Mouse (Mus musculus) liver, embryonic 12.5 days (tissue): ENCODE measurements around the gene Oas1c. TPM values are rescaled to one million over a fixed set of nuclear protein-coding genes. Genes with fewer than 3 reads are reported as not detected.
"Not testable (repeated sequence)": the region's sequence is repeated elsewhere in the genome, so short reads cannot be mapped to it uniquely, and the experiment has no call there.

Experiments used
- ATAC-seq: fragments of 200-750 bp; cut with Nextera tagmentation; 2 replicates; pipeline ENCODE4 v1.8.0; 2017; ENCODE audit warnings: moderate number of reproducible peaks, mild to moderate bottlenecking, moderate library complexity
- H3K27ac ChIP-seq: fragments of 300-500 bp; sonication (generic); 2 replicates; pipeline ENCODE4 v1.5.1; 2016; ENCODE audit warnings: mild to moderate bottlenecking
- H3K27me3 ChIP-seq: fragments of 300-500 bp; sonication (generic); replicated peaks from 2 replicates; pipeline ENCODE4 v1.6.1; 2016; ENCODE audit warnings: mild to moderate bottlenecking, moderate library complexity
- H3K36me3 ChIP-seq: fragments of 300-500 bp; sonication (generic); 2 replicates; pipeline ENCODE4 v1.6.1; 2016; ENCODE audit warnings: mild to moderate bottlenecking, moderate library complexity
- H3K4me1 ChIP-seq: fragments of 300-500 bp; sonication (generic); 2 replicates; pipeline ENCODE4 v1.6.1; 2016
- H3K4me2 ChIP-seq: fragments of 300-500 bp; sonication (generic); 2 replicates; pipeline ENCODE4 v1.6.1; 2016; ENCODE audit warnings: mild to moderate bottlenecking, moderate library complexity
- H3K4me3 ChIP-seq: fragments of 300-500 bp; sonication (generic); 2 replicates; pipeline ENCODE4 v1.5.1; 2016; ENCODE audit warnings: mild to moderate bottlenecking, moderate library complexity
- H3K9ac ChIP-seq: fragments of 300-500 bp; sonication (generic); 2 replicates; pipeline ENCODE4 v1.6.1; 2016; ENCODE audit warnings: mild to moderate bottlenecking, moderate library complexity
- H3K9me3 ChIP-seq: fragments of 300-500 bp; sonication (generic); replicated peaks from 2 replicates; pipeline ENCODE4 v1.6.1; 2016; ENCODE audit warnings: mild to moderate bottlenecking, moderate library complexity
- WGBS: fragments of 180-500 bp; shearing (Covaris S2); methylation state at CpG from one replicate; pipeline ENCODE4 v1.1.7; 2016; ENCODE audit not compliant: insufficient replicate concordance; 5-methylcytosine and 5-hydroxymethylcytosine counted together
- polyA plus RNA-seq: library from polyadenylated mRNA; unstranded; fragments of >200 nt; fragmentation: Nextera tagmentation; extraction: Ambion mirVana; gene quantifications from 2 replicates; pipeline ENCODE4 v1.2.1, GENCODE M21; 2016

Oas1c gene
- polyA plus RNA-seq, 1 experiment from 2014 or later: 0.20 TPM

- H3K9me3 ChIP-seq: no peaks in the 10 kb centered on the region
- H3K4me2 ChIP-seq: peak overlapping the region; percentile 70
- H3K27ac ChIP-seq: no peak overlapping the region
- ATAC-seq: no peak
- peak overlapping the region; percentile 53 for H3K9ac ChIP-seq
- H3K4me3 ChIP-seq: peak overlapping the region; percentile 58
- H3K27me3 ChIP-seq: no peaks in the 10 kb centered on the region
- H3K36me3 ChIP-seq: no peaks in the 10 kb centered on the region
- peaks cover 10% of the 10 kb centered on the region for H3K4me1 ChIP-seq
- 59% methylated on average over 6 of the region's 6 CpGs for WGBS
Measured at GRCm38 (mm10) chr5:120813023-120813422, 709 bp upstream of the Oas1c start.

- Histone ChIP-seq H3K27me3 (no peaks in the 10 kb centered on the region), H3K27ac (no peak overlapping the region), H3K4me2 (no peak overlapping the region), H3K9me3 (no peaks in the 10 kb centered on the region), H3K4me1 (peaks cover 10% of the 10 kb centered on the region), H3K9ac (no peak overlapping the region), H3K36me3 (no peaks in the 10 kb centered on the region), H3K4me3 (no peak overlapping the region)
- WGBS: 35% methylated on average over 6 of the region's 6 CpGs
- ATAC-seq: no peak
Measured at GRCm38 (mm10) chr5:120809171-120809570, 3.1 kb downstream of the Oas1c start.

GRCm38 (mm10) chr5:120806458-120806857 lies 5.9 kb downstream of the Oas1c start:
- no peaks in the 10 kb centered on the region for H3K27me3 ChIP-seq
- no peaks in the 10 kb centered on the region for H3K9me3 ChIP-seq
- H3K4me2 ChIP-seq: no peak overlapping the region
- H3K4me1 ChIP-seq: no peaks in the 10 kb centered on the region
- no peak overlapping the region for H3K4me3 ChIP-seq
- no peaks in the 10 kb centered on the region for H3K36me3 ChIP-seq
- H3K9ac ChIP-seq: no peak overlapping the region
- WGBS: 73% methylated on average over 1 of the region's 1 CpGs
- ATAC-seq: no peak
- H3K27ac ChIP-seq: no peak overlapping the region

- H3K4me1 ChIP-seq: no peaks in the 10 kb centered on the region
- H3K27ac ChIP-seq: no peak overlapping the region
- H3K4me3 ChIP-seq: no peak overlapping the region
- H3K36me3 ChIP-seq: no peaks in the 10 kb centered on the region
- ATAC-seq: no peak
- H3K27me3 ChIP-seq: no peaks in the 10 kb centered on the region
- H3K9me3 ChIP-seq: no peaks in the 10 kb centered on the region
- no peak overlapping the region for H3K9ac ChIP-seq
- no peak overlapping the region for H3K4me2 ChIP-seq
- 27% methylated on average over 2 of the region's 2 CpGs for WGBS
Measured at GRCm38 (mm10) chr5:120803596-120803995, 8.7 kb downstream of the Oas1c start.

GRCm38 (mm10) chr5:120798943-120799342 lies 13.4 kb downstream of the Oas1c start:
- H3K36me3 ChIP-seq, H3K9ac ChIP-seq, H3K9me3 ChIP-seq, H3K27ac ChIP-seq, H3K4me2 ChIP-seq, ATAC-seq, H3K4me1 ChIP-seq, H3K4me3 ChIP-seq, H3K27me3 ChIP-seq: not testable (repeated sequence)
- WGBS: 60% methylated on average over 2 of the region's 2 CpGs

- not testable (repeated sequence) for H3K27me3 ChIP-seq
Measured at GRCm38 (mm10) chr5:120798147-120798546, 14.2 kb downstream of the Oas1c start.

GRCm38 (mm10) chr5:120795480-120796034 lies 16.8 kb downstream of the Oas1c start, which contains the start of gene Oas1e:
Gene Oas1e, minus strand, starts transcription at chr5:120795530.
- H3K4me3 ChIP-seq, H3K9me3 ChIP-seq, H3K27ac ChIP-seq, H3K9ac ChIP-seq, H3K36me3 ChIP-seq, H3K4me2 ChIP-seq, H3K27me3 ChIP-seq, H3K4me1 ChIP-seq, ATAC-seq: not testable (repeated sequence)
- 59% methylated on average over 9 of the region's 9 CpGs for WGBS

More at GRCm38 (mm10) chr5:120798147-120798546, 14.2 kb downstream of the Oas1c start:
- not testable (repeated sequence) for H3K36me3 ChIP-seq, H3K9ac ChIP-seq, H3K4me3 ChIP-seq, H3K27ac ChIP-seq, ATAC-seq, H3K9me3 ChIP-seq, H3K4me2 ChIP-seq, H3K4me1 ChIP-seq
- 66% methylated on average over 5 of the region's 5 CpGs for WGBS

GRCm38 (mm10) chr5:120793043-120793442 lies 19.3 kb downstream of the Oas1c start:
- no peak for ATAC-seq
- Histone ChIP-seq H3K9me3 (no peaks in the 10 kb centered on the region), H3K36me3 (no peaks in the 10 kb centered on the region), H3K4me3 (no peak overlapping the region), H3K27ac (no peak overlapping the region), H3K9ac (no peak overlapping the region), H3K4me2 (no peak overlapping the region), H3K27me3 (0 out of 2 replicates have a peak, but pooled peaks cover 3% of the 10 kb centered on the region), H3K4me1 (no peaks in the 10 kb centered on the region)
- WGBS: 22% methylated on average over 2 of the region's 2 CpGs

- Histone ChIP-seq H3K4me2 (no peak overlapping the region), H3K9me3 (no peaks in the 10 kb centered on the region), H3K9ac (no peak overlapping the region), H3K36me3 (no peaks in the 10 kb centered on the region), H3K27me3 (0 out of 2 replicates have a peak, but pooled peaks cover 3% of the 10 kb centered on the region), H3K4me1 (no peaks in the 10 kb centered on the region), H3K27ac (no peak overlapping the region), H3K4me3 (no peak overlapping the region)
- 17% methylated on average over 3 of the region's 3 CpGs for WGBS
- ATAC-seq: no peak
Measured at GRCm38 (mm10) chr5:120787042-120787441, 25.3 kb downstream of the Oas1c start.

GRCm38 (mm10) chr5:120782446-120782845 lies 29.9 kb downstream of the Oas1c start:
- H3K27ac ChIP-seq: no peak overlapping the region
- no peaks in the 10 kb centered on the region for H3K36me3 ChIP-seq
- no peaks in the 10 kb centered on the region for H3K4me1 ChIP-seq
- no peak overlapping the region for H3K9ac ChIP-seq
- H3K9me3 ChIP-seq: no peaks in the 10 kb centered on the region
- 55% methylated on average over 2 of the region's 2 CpGs for WGBS
- no peak for ATAC-seq
- H3K4me2 ChIP-seq: no peak overlapping the region
- H3K4me3 ChIP-seq: no peak overlapping the region
- H3K27me3 ChIP-seq: no peaks in the 10 kb centered on the region; the same call in 1 of the 2 replicates

- 86% methylated on average over 1 of the region's 1 CpGs for WGBS
- H3K9ac ChIP-seq: no peak overlapping the region
- H3K27me3 ChIP-seq: no peaks in the 10 kb centered on the region; the same call in 1 of the 2 replicates
- no peak for ATAC-seq
- no peaks in the 10 kb centered on the region for H3K9me3 ChIP-seq
- H3K36me3 ChIP-seq: no peaks in the 10 kb centered on the region
- no peaks in the 10 kb centered on the region for H3K4me1 ChIP-seq
- H3K4me3 ChIP-seq: no peak overlapping the region
- H3K27ac ChIP-seq: no peak overlapping the region
- no peak overlapping the region for H3K4me2 ChIP-seq
Measured at GRCm38 (mm10) chr5:120781646-120782045, 30.7 kb downstream of the Oas1c start.

GRCm38 (mm10) chr5:120779922-120780321 lies 32.4 kb downstream of the Oas1c start:
- no peak overlapping the region for H3K4me3 ChIP-seq
- ATAC-seq: no peak
- H3K4me1 ChIP-seq: 0 out of 2 replicates have a peak, but pooled peaks cover 4% of the 10 kb centered on the region
- H3K4me2 ChIP-seq: no peak overlapping the region
- no peaks in the 10 kb centered on the region for H3K36me3 ChIP-seq
- H3K9ac ChIP-seq: no peak overlapping the region
- no peak overlapping the region for H3K27ac ChIP-seq
- H3K9me3 ChIP-seq: no peaks in the 10 kb centered on the region
- H3K27me3 ChIP-seq: no peaks in the 10 kb centered on the region; the same call in 1 of the 2 replicates
- 28% methylated on average over 3 of the region's 3 CpGs for WGBS

- Histone ChIP-seq H3K36me3 (no peaks in the 10 kb centered on the region), H3K27ac (no peak overlapping the region), H3K9me3 (no peaks in the 10 kb centered on the region), H3K4me3 (no peak overlapping the region), H3K9ac (no peak overlapping the region), H3K27me3 (no peaks in the 10 kb centered on the region; the same call in 1 of the 2 replicates), H3K4me1 (0 out of 2 replicates have a peak, but pooled peaks cover 4% of the 10 kb centered on the region), H3K4me2 (no peak overlapping the region)
- 10% methylated on average over 2 of the region's 2 CpGs for WGBS
- no peak for ATAC-seq
Measured at GRCm38 (mm10) chr5:120778941-120779340, 33.4 kb downstream of the Oas1c start.
